Mouse (Mus musculus) inflammation-experienced regulatory T-cells, adult 6 months (primary cell): ENCODE results near the gene Klrb1c. TPM values are rescaled to one million over a fixed set of nuclear protein-coding genes. Genes with fewer than 3 reads are reported as not detected.
"Not testable (repeated sequence)": the region's sequence is repeated elsewhere in the genome, so short reads cannot be mapped to it uniquely, and the experiment has no call there.

Source experiments
- ATAC-seq: one replicate; pipeline ENCODE4 v1.8.0; 2017
- polyA plus RNA-seq, 3 experiments: library from polyadenylated mRNA; unstranded; fragments of 100-300 nt; shearing (Covaris generic); gene quantifications; one replicate each; pipeline ENCODE4 v1.2.1; 2017

Gene Klrb1c
- polyA plus RNA-seq, 3 experiments from 2014 or later, result 0.33 to 0.67 (median 0.34) TPM

GRCm38 (mm10) chr6:128797936-128798771, 9.1 kb upstream of the Klrb1c start:
- no peak for ATAC-seq

GRCm38 (mm10) chr6:128797185-128797905, 8.3 kb upstream of the Klrb1c start:
- no peak for ATAC-seq

- ATAC-seq, result peak; percentile 56
These were observed 7.4 kb upstream of the Klrb1c start for GRCm38 (mm10) chr6:128796321-128796955.

- no peak for ATAC-seq
These were observed 4.7 kb upstream of the Klrb1c start for GRCm38 (mm10) chr6:128793734-128794133.

- not testable (repeated sequence) for ATAC-seq
These were observed 1.5 kb upstream of the Klrb1c start for GRCm38 (mm10) chr6:128790491-128790994.

GRCm38 (mm10) chr6:128788517-128788916, 498 bp downstream of the Klrb1c start:
- no peak for ATAC-seq

- not testable (repeated sequence) for ATAC-seq
These were observed 2.6 kb downstream of the Klrb1c start for GRCm38 (mm10) chr6:128786396-128786795.

- ATAC-seq, result no peak
These were observed 19.3 kb downstream of the Klrb1c start for GRCm38 (mm10) chr6:128769481-128770253.

GRCm38 (mm10) chr6:128768047-128768446, 21.0 kb downstream of the Klrb1c start:
- ATAC-seq, result no peak

- peak; percentile 56 for ATAC-seq
These were observed 22.3 kb downstream of the Klrb1c start for GRCm38 (mm10) chr6:128766486-128767254.

- ATAC-seq, result no peak
These were observed 23.8 kb downstream of the Klrb1c start for GRCm38 (mm10) chr6:128765211-128765610.

GRCm38 (mm10) chr6:128764598-128764997, 24.4 kb downstream of the Klrb1c start:
- ATAC-seq, result no peak

- ATAC-seq, result peak; percentile 57
These were observed 25.1 kb downstream of the Klrb1c start for GRCm38 (mm10) chr6:128763736-128764523.

- ATAC-seq, result not testable (repeated sequence)
These were observed 25.9 kb downstream of the Klrb1c start for GRCm38 (mm10) chr6:128762892-128763670.

GRCm38 (mm10) chr6:128761144-128761540, 27.9 kb downstream of the Klrb1c start:
- no peak for ATAC-seq

GRCm38 (mm10) chr6:128760416-128761143, 28.4 kb downstream of the Klrb1c start:
- peak; percentile 61 for ATAC-seq

- ATAC-seq, result peak; percentile 53
These were observed 29.0 kb downstream of the Klrb1c start for GRCm38 (mm10) chr6:128760016-128760415.

GRCm38 (mm10) chr6:128759221-128759950, 29.6 kb downstream of the Klrb1c start:
- no peak for ATAC-seq
